Mouse (Mus musculus) CH12.LX (cell line): ENCODE data around the gene Smarcc2.

ENCODE experiments used
- CTCF ChIP-seq, 2 experiments: IDR thresholded peaks in 1 of 2; conservative IDR thresholded peaks in 1 of 2; 2 replicates each; pipeline ENCODE4 v1.5.1; 2011 to 2012; ENCODE audit warnings: low read depth in 2 of 2, low read length in 2 of 2, improper control_type of control experiment in 1 of 2, inconsistent platforms in 1 of 2, mild to moderate bottlenecking in 1 of 2, moderate library complexity in 1 of 2
- E2F4 ChIP-seq: IDR thresholded peaks from 2 replicates; pipeline ENCODE4 v1.6.1; 2011; ENCODE audit warnings: low read depth, low read length, improper control_type of control experiment; ENCODE audit not compliant: insufficient replicate concordance
- EP300 ChIP-seq: IDR thresholded peaks from 2 replicates; pipeline ENCODE4 v1.6.1; 2011; ENCODE audit warnings: low read length, improper control_type of control experiment
- MAFK ChIP-seq: IDR thresholded peaks from 2 replicates; pipeline ENCODE4 v1.6.1; 2011; ENCODE audit warnings: low read length, improper control_type of control experiment; ENCODE audit not compliant: insufficient replicate concordance
- MXI1 ChIP-seq: IDR thresholded peaks from 2 replicates; pipeline ENCODE4 v1.6.1; 2011; ENCODE audit warnings: mild to moderate bottlenecking, low read depth, low read length, improper control_type of control experiment
- MYC ChIP-seq: IDR thresholded peaks from 2 replicates; pipeline ENCODE4 v1.6.1; 2011; ENCODE audit warnings: low read depth, mild to moderate bottlenecking, improper control_type of control experiment, low read length
- POLR2A ChIP-seq: IDR thresholded peaks from 2 replicates; pipeline ENCODE4 v1.6.1; 2011; ENCODE audit warnings: low read depth, mild to moderate bottlenecking, improper control_type of control experiment, low read length
- POLR2AphosphoS2 ChIP-seq: IDR thresholded peaks from 2 replicates; pipeline ENCODE4 v1.6.1; 2011; ENCODE audit warnings: low read depth, low read length, improper control_type of control experiment
- ZC3H11A ChIP-seq: IDR thresholded peaks from 2 replicates; pipeline ENCODE4 v1.6.1; 2012; ENCODE audit warnings: low read depth, mild to moderate bottlenecking, inconsistent platforms, low read length, improper control_type of control experiment

DNA sequence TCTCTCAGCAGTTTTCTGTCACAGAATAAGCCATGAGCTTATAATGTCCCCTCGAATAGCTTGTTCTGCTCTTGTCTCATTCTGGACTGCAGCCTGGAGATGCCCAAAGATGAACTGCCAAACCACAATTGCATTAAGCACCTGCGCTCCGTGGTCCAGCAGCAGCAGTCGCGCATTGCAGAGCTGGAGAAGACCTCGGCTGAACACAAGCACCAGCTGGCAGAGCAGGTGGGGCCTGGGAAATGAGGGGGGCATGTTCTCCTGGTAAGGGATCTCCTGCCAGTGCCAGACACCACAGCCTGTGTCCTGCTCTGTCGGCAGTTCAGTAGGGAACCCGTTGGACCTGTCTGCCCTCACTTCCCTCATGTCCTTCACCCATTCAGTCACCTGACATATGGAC is 22.7 kb upstream of the Smarcc2 start:
- TF ChIP-seq POLR2A (no peak), POLR2AphosphoS2 (no peak), CTCF (conservative IDR thresholded peaks at IDR 0.05 in 1 of 2, IDR thresholded peaks at IDR 0.05 in 1 of 2; ENCODE audit: low read depth in 2 of 2, low read length in 2 of 2) (no peak), EP300 (no peak), ZC3H11A (no peak), MYC (no peak), MAFK (no peak), MXI1 (no peak), E2F4 (no peak)
